Mouse (Mus musculus): ENCODE results near the gene Ric8a. TPM values are rescaled to one million over a fixed set of nuclear protein-coding genes. Genes with fewer than 3 reads are reported as not detected.

Ric8a gene
- polyA plus RNA-seq, 2 experiments = 70.3 to 74.0 TPM

GRCm38 (mm10) chr7:140840750-140841735 is 15.7 kb upstream of the Ric8a start:
- no peaks in the 10 kb centered on the region for H3K4me1 ChIP-seq (ENCODE audit: control insufficient read depth, insufficient read depth, low read length)
- no peak for ATAC-seq (ENCODE audit: low FRiP score, low read depth)
- TF ChIP-seq POLR2A (IDR thresholded peaks at IDR 0.05; ENCODE audit: borderline replicate concordance, extremely low read depth, insufficient read depth, insufficient read length) = no peak
- no peak overlapping the region for H3K27ac ChIP-seq (replicated peaks; ENCODE audit: low read depth, low read length)
- H3K27me3 ChIP-seq (ENCODE audit: control insufficient read depth, insufficient read depth, low read length) = peaks cover 7% of the 10 kb centered on the region; the same call in 1 of the 2 replicates
- no peak for DNase-seq (ENCODE audit: low spot score)
- H3K9ac ChIP-seq (ENCODE audit: low read depth, low read length, severe bottlenecking) = no peak overlapping the region
- 31% methylated on average over 19 of the region's 19 CpGs for WGBS
- no peaks in the 10 kb centered on the region for H3K9me3 ChIP-seq (ENCODE audit: control insufficient read depth, low read length)
- H3K36me3 ChIP-seq (ENCODE audit: control insufficient read depth, insufficient read depth, low read length) = no peaks in the 10 kb centered on the region
- no peak overlapping the region for H3K4me2 ChIP-seq (replicated peaks; ENCODE audit: low read depth, low read length, severe bottlenecking)
- H3K4me3 ChIP-seq (replicated peaks; ENCODE audit: low read length) = no peak overlapping the region

GRCm38 (mm10) chr7:140843806-140844205 is 13.0 kb upstream of the Ric8a start:
- no peaks in the 10 kb centered on the region for H3K36me3 ChIP-seq (ENCODE audit: control insufficient read depth, insufficient read depth, low read length)
- H3K27ac ChIP-seq (replicated peaks; ENCODE audit: low read depth, low read length) = no peak overlapping the region
- WGBS = 77% methylated on average over 7 of the region's 7 CpGs
- no peaks in the 10 kb centered on the region for H3K9me3 ChIP-seq (ENCODE audit: control insufficient read depth, low read length)
- H3K27me3 ChIP-seq (ENCODE audit: control insufficient read depth, insufficient read depth, low read length) = peaks cover 7% of the 10 kb centered on the region; the same call in 1 of the 2 replicates
- no peak overlapping the region for H3K9ac ChIP-seq (ENCODE audit: low read depth, low read length, severe bottlenecking)
- no peak for ATAC-seq (ENCODE audit: low FRiP score, low read depth)
- H3K4me3 ChIP-seq (replicated peaks; ENCODE audit: low read length) = no peak overlapping the region
- H3K4me1 ChIP-seq (ENCODE audit: control insufficient read depth, insufficient read depth, low read length) = no peaks in the 10 kb centered on the region
- TF ChIP-seq POLR2A (IDR thresholded peaks at IDR 0.05; ENCODE audit: borderline replicate concordance, extremely low read depth, insufficient read depth, insufficient read length) = no peak
- no peak overlapping the region for H3K4me2 ChIP-seq (replicated peaks; ENCODE audit: low read depth, low read length, severe bottlenecking)
- no peak for DNase-seq (ENCODE audit: low spot score)

- DNase-seq (ENCODE audit: low spot score) = peak; percentile 86
- Histone ChIP-seq H3K4me1 (ENCODE audit: control insufficient read depth, insufficient read depth, low read length) (no peaks in the 10 kb centered on the region), H3K9ac (ENCODE audit: low read depth, low read length, severe bottlenecking) (no peak within 1 kb of the TSS), H3K27ac (replicated peaks; ENCODE audit: low read depth, low read length) (no peak within 1 kb of the TSS), H3K36me3 (ENCODE audit: control insufficient read depth, insufficient read depth, low read length) (no peaks in the 10 kb centered on the region), H3K4me3 (replicated peaks; ENCODE audit: low read length) (no peak within 1 kb of the TSS), H3K9me3 (ENCODE audit: control insufficient read depth, low read length) (no peaks in the 10 kb centered on the region), H3K27me3 (ENCODE audit: control insufficient read depth, insufficient read depth, low read length) (peaks cover 7% of the 10 kb centered on the region; the same call in 1 of the 2 replicates), H3K4me2 (replicated peaks; ENCODE audit: low read depth, low read length, severe bottlenecking) (no peak within 1 kb of the TSS)
- ATAC-seq (ENCODE audit: low FRiP score, low read depth) = peak; percentile 82; the same call in 1 of the 2 replicates
- 32% methylated on average over 13 of the region's 14 CpGs for WGBS
- no peak for TF ChIP-seq POLR2A (IDR thresholded peaks at IDR 0.05; ENCODE audit: borderline replicate concordance, extremely low read depth, insufficient read depth, insufficient read length)
Observed at GRCm38 (mm10) chr7:140844905-140845665, 11.7 kb upstream of the Ric8a start, which contains the start of gene Scgb1c1. Scgb1c1 (plus strand) TSS chr7:140845547.

- H3K36me3 ChIP-seq (ENCODE audit: control insufficient read depth, insufficient read depth, low read length) = 0 out of 2 replicates have a peak, but pooled peaks cover 4% of the 10 kb centered on the region
- H3K4me2 ChIP-seq (replicated peaks; ENCODE audit: low read depth, low read length, severe bottlenecking) = no peak overlapping the region
- no peak overlapping the region for H3K4me3 ChIP-seq (replicated peaks; ENCODE audit: low read length)
- H3K27ac ChIP-seq (replicated peaks; ENCODE audit: low read depth, low read length) = no peak overlapping the region
- no peak for TF ChIP-seq POLR2A (IDR thresholded peaks at IDR 0.05; ENCODE audit: borderline replicate concordance, extremely low read depth, insufficient read depth, insufficient read length)
- no peaks in the 10 kb centered on the region for H3K9me3 ChIP-seq (ENCODE audit: control insufficient read depth, low read length)
- no peak for ATAC-seq (ENCODE audit: low FRiP score, low read depth)
- WGBS = 59% methylated on average over 4 of the region's 4 CpGs
- H3K9ac ChIP-seq (ENCODE audit: low read depth, low read length, severe bottlenecking) = no peak overlapping the region
- DNase-seq (ENCODE audit: low spot score) = no peak
- H3K4me1 ChIP-seq (ENCODE audit: control insufficient read depth, insufficient read depth, low read length) = no peaks in the 10 kb centered on the region
- H3K27me3 ChIP-seq (ENCODE audit: control insufficient read depth, insufficient read depth, low read length) = peaks cover 7% of the 10 kb centered on the region; the same call in 1 of the 2 replicates
Observed at GRCm38 (mm10) chr7:140845683-140846082, 11.1 kb upstream of the Ric8a start.

- Histone ChIP-seq H3K9me3 (ENCODE audit: control insufficient read depth, low read length) (no peaks in the 10 kb centered on the region), H3K36me3 (ENCODE audit: control insufficient read depth, insufficient read depth, low read length) (peaks cover 11% of the 10 kb centered on the region), H3K4me1 (ENCODE audit: control insufficient read depth, insufficient read depth, low read length) (no peaks in the 10 kb centered on the region), H3K27me3 (ENCODE audit: control insufficient read depth, insufficient read depth, low read length) (0 out of 2 replicates have a peak, but pooled peaks cover 2% of the 10 kb centered on the region), H3K4me3 (replicated peaks; ENCODE audit: low read length) (no peak overlapping the region), H3K4me2 (replicated peaks; ENCODE audit: low read depth, low read length, severe bottlenecking) (no peak overlapping the region), H3K27ac (replicated peaks; ENCODE audit: low read depth, low read length) (no peak overlapping the region), H3K9ac (ENCODE audit: low read depth, low read length, severe bottlenecking) (no peak overlapping the region)
- WGBS = 81% methylated on average over 10 of the region's 10 CpGs
- no peak for DNase-seq (ENCODE audit: low spot score)
- ATAC-seq (ENCODE audit: low FRiP score, low read depth) = no peak
- no peak for TF ChIP-seq POLR2A (IDR thresholded peaks at IDR 0.05; ENCODE audit: borderline replicate concordance, extremely low read depth, insufficient read depth, insufficient read length)
Observed at GRCm38 (mm10) chr7:140846676-140847075, 10.1 kb upstream of the Ric8a start.

Measured in limb, embryonic 14.5 days (tissue).